Mouse (Mus musculus) T-cell, adult 2 months (primary cell): ENCODE data around the gene Clcn3.

Source experiments
- DNase-seq: peaks from one replicate; pipeline ENCODE4 v3.0.0; 2022; ENCODE audit warnings: low spot score

Gene Clcn3

DNA sequence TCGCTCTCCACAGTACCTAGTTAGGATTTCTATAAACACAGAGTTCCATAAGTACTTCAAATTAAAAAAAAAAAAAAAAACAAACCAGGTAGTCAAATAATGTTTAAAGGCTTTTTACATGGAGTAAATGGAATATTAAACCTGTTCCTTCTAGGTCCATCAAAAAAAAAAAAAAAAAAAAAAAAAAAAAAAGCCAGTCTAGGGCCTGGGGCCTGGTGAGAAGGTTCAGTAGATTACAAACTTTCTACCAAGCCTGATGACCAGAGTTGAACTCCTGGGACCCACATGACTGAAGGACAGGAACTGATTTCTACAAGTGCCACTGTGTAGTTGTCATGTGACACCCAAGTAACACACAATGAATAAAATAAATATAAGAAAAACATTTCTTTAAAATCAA lies 31.3 kb downstream of the Clcn3 start:
- no peak for DNase-seq

DNA sequence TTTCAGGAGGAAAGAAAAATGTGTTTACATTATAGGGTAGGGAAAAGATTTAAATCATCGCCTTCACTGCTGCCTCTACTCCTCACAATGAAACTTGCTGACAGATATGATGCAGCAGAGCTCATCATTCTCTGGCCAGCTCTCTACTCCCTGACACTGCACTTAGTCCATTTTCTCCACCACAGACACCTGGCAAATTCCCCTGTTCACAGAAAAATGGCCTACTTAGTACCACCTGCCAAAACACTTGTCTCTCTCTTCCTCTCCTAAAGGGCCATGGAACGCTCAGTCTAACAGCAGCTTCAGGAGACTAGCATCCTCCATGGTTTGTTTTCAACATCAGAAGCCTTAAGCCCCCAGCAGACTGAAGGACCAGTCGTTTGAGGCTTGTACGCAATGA lies 31.8 kb downstream of the Clcn3 start:
- DNase-seq, result no peak

DNA sequence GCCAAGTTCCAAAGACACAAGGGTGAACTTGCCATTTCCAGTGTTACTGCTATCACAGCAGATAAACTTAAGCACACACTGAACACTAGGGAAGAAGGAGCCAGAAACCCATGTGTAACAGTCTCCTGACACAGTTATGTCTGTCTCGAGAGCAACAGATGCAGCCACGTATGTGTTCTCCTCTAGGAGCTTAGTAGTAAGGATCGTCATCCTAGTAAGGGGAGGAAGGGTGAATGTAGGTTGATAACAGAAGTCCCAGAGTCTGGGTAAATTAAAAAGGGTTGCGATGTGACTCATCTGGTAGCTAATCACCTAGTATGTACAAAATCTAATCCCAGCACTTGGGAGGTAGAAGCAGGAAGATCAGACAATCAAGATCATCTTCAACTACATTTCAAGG lies 33.2 kb downstream of the Clcn3 start:
- no peak for DNase-seq

DNA sequence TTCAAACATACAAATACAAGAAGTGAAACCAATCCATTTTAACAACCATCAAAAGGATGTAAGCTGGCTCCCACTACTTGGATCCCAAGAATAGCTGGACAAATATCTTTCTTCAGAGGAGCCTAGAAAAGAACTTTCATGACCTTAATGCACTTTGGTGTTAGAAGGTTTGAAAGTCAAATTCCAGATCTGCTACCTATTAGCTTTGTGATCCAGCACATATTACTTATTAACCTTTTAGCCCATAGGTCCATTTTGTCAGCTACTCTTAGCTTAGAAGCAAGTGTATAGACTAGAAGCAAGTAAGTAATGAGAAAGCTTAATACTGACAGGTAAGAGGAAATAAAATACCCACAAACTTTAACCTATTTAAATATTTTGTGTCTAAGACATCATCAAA lies 35.6 kb downstream of the Clcn3 start:
- DNase-seq, result no peak

DNA sequence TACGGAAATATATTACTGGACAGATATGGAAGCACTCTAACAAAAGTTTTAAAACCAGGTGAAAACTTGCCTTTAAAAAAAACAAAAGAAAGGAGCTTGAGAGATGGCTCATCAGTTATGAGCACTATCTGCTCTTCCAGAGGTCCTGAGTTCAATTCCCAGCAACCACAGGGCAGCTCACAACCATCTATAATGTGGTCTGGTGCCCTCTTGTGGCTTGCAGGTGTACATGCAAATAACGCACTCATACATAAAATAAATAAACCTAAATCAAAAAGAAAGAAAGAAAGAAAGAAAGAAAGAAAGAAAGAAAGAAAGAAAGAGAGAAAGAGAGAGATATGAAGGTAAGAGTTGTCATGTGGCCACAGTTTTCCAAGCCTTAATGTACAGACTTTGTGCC lies 40.2 kb downstream of the Clcn3 start:
- DNase-seq, result no peak

DNA sequence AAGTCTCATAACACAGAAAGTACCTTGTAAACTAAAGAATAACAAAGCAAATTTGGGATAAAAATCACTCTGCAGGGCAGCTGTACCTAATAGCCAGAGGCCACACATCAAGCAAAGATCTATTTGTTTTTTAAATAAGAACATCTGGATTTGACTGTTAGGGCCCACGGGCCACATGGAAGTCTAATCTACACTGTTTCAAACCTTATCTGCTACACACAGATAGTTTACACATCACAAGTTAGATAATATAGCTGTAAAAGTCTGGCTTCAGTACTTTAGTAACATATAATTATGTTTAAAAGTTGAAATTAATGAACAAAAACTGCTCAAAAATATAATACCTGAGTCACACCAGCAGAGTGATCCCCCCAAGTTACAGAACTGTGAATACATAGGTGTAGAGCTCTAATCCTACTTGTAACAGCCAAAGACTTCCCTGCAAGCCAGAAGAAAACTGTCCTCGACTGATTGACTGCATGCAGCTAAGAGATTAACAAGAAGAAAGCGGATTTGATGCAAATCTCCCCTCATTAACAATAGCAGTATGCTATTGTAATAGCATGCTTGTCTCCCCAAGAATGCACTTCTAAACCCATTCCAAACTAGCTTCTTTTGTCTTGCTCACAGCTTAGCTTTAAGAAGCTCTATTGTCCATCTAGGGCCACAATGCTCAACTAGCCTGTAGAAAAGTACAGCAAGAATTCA lies 44.2 kb downstream of the Clcn3 start:
- no peak for DNase-seq

DNA sequence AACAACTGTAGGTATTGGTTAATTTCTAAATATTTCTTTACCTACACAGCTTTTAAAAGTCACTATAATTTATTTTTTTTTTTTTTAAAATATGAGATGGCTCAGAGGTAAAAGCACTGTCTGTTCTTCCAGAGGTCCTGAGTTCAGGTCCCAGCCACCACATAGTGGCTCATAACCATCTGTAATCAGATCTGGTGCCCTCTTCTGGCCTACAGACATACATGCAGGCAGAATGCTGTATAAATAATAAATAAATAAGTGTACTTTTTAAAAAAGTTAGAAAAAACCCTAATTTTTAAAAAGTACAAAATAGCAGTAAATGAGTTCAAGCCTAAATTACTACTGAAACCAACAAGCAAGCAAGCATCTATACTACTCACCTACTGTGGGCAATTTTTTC lies 49.5 kb downstream of the Clcn3 start:
- DNase-seq, result no peak

DNA sequence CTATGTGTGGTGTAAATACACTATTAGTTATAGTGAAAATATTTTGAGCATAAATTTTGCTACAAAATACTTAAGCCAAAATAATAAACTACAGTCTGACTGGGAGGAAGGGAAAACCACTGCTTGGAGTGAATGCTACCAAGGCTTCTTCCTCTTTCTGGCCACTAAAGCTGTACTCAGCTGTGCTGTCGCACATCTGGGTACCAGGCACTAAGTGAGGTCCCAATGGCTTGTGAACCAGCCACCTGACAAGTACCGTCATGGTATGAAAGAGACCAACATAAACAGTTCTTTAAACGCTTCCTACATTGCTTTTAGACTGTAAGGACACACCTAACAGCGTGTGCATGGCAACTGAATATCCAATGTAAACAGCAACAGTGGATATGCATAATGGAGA lies 62.9 kb downstream of the Clcn3 start:
- no peak for DNase-seq

DNA sequence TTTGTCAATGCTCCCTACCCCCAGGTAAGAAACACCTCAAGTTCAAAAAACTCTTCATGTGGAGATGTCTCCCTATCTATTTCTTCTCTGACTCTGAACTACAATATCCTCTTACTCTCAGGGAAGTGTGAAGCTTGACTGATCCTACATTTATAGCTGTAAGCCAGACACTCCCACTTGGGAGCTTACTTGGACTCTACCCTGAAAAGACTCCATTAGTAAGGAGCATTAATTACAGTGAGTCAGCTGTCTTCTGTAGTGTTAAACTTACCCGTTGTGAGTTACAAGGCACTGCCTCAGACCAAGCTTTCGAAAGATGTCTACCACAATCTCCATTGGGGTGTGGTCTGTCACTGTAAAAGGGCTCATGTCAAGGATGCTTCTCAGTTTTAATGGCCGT lies 64.0 kb downstream of the Clcn3 start:
- DNase-seq, result no peak

DNA sequence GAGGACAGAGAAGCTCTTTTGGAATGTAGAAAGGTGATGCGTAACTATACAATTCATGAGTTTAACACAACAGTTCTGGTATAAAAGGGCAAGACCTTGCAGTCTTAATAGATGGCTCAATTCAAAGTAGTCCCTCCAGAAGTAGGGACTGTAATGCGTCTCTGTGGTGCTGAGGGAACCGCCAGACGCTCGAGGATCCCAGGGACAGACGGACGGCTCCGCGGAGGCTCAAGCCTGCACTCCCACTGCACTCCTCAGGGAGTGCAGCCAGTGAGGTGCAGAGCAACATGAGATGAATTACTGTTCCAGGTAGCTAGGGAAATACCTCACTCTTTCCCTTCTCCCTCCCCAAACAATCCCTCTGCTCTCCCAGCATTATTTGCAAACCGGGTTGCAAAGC lies 70.5 kb downstream of the Clcn3 start:
- DNase-seq, result no peak

DNA sequence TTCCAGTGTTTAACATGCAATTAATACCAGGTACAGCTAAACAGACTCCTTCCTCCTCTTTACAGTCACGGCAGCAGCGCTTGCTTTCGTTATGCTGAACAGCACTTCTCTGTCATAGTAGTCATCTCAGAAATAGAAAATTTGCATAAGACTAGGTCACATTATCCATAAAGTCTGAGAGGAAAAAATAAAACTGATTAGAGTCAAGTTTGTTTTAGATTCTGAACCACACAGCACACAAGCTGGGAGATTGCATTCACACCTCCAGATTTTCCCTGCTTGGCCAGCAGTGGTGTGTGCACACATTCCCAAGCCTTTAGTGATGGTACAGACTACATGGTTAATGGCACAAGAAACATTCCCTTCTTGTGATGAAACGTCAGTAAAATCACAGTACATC lies 71.0 kb downstream of the Clcn3 start:
- DNase-seq, result no peak

DNA sequence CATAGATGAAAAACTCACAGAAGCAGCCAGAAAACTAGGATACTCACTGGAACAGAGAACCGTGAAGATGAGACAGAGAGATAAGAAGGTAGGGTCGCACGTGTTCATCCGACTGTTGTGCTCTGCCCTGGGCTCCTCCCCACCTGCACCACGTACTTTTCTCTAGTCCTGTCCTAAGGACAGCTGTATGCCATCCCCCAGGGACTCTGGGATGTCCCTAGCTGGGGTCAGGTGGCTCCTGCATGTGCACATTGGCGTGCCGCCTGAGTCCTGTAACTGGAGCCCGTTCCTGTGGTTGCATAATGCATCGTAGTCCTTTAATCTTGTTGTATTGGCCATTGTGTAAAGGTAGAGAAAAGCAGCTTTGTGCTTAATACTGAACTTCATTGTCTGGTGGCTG lies 83.0 kb downstream of the Clcn3 start:
- DNase-seq, result no peak

DNA sequence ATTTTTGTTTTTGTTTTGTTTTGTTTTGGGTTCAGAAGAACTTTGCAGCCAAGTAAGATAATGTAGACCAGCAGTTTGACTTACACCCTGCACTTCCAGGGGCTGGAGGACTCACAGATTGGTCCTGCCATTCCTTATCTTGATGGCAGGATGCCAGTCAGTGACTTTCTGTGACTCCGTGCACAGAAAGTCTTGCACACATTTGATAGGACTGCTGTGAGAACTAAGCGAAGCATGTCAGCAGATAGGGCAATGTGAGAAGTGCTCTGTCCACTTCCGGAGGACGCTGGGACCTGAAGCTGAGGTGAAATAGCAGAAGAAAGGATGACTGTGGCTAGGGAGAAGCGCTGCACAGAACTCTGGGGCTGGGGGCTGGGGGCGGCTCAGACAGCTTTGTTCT lies 87.2 kb downstream of the Clcn3 start:
- DNase-seq, result no peak

DNA sequence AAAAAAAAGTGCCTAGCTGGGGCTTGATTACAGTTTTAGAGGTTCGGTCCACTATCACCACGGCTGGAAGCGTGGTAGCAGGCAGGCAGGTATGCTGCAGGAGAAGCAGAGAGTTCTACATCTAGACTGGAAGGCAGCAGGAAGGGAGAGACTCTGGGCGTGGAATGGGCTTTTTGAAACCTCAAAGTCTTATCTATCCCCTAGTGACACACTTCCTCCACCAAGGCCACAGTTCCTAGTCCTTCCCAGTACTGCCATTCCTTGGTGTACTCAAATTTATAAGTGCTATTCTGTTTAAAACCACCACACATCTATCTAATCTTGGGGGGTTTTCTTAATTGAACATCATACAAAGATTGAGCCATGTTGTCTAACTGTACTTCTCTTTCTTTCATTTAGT lies 91.3 kb downstream of the Clcn3 start:
- no peak for DNase-seq

DNA sequence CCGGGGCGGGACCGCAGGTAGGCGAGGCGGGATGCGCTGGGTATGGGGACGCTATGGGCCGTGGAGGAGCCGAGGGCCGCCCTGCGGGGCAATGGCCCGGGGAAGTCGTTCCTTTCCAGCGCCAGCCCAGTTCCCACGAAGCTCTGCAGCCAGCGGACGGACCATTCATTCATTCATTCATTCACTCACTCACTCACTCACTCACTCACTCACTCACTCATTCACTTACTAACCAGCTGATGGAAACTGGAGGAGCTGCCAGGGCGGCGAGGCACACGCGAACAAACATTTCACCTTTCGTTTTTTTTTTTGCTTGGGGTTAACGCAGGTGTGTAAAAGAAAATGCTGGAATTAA lies 92.6 kb downstream of the Clcn3 start:
- no peak for DNase-seq

DNA sequence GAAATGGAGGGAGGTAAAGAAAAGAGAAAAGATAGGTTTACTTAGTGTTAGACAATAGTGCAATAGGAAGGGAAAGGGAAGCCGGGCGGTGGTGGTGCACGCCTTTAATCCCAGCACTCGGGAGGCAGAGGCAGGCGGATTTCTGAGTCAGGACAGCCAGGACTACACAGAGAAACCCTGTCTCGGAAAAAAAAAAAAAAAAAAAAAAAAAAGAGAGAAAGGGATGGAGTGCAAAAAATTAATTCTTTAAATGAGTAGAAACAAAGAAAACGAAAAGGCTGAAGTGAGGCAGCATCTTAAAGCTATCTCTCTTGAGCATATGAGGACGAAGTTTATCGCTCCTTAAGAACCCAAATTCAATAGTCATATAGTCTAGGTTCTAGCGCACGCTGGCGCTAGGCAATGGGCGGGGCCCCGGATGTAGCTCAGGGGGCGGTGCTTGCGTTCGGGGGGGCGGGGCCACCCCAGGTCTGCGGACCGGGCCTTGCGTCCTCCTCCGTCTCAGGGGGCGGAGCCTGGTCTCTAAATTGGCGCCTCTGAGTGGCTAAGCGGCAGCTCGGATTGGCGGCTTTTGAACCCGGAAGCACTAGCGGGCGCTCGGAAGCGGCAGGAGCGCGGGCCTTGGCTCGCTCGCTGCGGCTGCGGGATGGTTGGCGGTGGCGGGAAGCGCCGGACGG lies 93.1 kb downstream of the Clcn3 start, which contains the start of gene Hpf1:
TSS of gene Hpf1 (plus strand) at position 576 of the 677 bp plus-strand sequence.
- DNase-seq, result peak; percentile 95

DNA sequence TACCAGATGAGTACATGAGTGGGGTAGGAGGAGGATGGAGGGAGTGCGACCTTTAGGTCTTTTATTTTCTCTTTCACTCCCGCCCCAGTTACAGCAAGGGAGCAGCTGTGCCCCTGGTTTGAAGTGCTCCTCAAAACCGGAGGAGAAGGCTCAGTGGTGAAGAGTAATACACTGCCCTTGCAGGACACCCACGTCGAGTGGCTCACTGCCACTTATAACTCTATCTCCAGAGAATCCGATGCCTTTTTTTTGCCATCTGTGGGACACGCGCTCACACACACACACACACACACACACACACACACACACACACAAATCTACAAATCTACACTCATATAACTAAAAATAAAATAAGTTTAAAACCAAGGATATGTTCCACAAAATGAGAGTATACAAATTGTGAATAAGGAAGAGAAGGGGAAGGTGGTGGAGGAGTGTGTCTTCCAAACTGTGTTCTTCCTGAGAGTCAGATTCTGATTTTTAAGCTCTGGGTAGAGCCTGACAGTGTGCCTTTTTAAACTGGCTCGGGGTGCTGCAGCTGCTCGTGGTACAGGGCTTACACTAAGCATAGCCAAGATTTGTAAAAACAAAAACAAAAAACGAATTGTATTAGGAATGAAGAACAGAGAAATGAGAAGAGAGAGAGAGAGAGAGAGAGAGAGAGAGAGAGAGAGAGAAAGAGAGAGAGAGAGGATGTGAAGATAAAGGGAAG lies 93.8 kb downstream of the Clcn3 start:
- no peak for DNase-seq

DNA sequence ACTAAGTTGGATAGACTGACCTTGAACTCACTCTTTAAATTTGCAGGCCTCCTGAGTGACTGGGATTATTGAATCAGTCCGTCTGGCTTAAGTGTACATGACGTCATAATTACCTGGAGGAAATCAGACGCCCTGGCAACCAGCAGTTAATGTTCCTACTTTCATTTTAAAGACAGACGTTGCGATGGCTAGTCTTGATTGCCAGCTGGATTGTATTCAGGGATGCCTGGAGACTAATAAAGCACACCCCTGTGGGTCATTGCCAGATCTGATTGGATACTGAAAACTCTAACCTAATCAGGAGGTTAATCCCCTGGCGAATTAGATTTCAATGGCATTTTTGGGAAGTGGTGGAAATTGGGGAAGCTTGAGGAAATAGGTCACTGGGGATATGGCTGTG lies 96.4 kb downstream of the Clcn3 start:
- DNase-seq, result no peak

DNA sequence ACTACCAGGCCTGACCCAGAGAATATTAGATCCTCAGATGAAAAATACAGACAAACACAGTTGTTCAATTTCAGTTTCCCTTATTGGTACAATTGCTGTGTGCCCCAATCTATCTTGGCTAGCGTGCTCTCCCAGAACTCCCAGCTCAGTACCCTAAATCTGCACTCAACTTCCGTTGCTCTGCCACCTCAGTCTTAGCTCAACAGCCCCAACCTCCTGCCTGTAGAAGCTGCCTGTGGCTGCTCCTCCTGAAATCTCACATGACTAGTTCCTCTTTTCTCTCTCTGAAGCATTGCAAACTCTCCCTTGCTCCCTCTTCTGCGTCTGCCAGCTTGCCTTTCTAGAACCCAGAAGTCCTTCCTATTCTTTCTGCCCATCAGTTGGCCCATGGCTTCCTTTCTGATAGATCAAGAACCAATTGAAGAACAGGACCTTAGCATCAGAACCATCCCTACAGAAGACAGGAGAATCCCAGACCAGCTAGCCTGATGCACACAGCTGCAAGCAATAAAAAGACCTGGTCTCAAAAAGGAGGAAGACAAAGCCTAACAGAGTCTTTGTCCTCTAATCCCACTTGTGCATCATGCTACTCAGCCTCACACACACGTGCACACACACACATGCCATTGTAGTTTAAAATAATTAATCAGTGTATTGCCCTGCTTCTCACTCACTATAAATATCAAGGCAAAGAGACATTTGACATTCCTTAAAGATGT lies 99.5 kb downstream of the Clcn3 start:
- no peak for DNase-seq

DNA sequence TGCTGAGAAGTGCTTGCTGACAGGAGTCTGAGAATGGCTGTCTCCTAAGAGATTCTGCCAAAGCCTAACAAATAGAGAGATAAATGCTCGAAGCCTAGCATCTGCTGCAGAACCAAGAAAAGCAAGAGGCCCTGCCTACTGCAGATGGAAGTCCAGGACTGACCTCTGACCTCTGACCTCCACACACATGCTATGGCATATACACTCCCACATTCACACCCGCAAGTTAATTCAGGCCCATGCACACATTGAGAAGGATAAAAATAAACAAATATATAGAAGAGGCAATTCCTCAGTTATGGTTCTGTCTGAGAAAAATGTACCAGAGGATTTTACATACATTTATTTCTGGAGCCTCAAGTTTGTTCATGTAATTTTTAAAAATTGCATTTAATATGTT lies 104.5 kb downstream of the Clcn3 start:
- no peak for DNase-seq

DNA sequence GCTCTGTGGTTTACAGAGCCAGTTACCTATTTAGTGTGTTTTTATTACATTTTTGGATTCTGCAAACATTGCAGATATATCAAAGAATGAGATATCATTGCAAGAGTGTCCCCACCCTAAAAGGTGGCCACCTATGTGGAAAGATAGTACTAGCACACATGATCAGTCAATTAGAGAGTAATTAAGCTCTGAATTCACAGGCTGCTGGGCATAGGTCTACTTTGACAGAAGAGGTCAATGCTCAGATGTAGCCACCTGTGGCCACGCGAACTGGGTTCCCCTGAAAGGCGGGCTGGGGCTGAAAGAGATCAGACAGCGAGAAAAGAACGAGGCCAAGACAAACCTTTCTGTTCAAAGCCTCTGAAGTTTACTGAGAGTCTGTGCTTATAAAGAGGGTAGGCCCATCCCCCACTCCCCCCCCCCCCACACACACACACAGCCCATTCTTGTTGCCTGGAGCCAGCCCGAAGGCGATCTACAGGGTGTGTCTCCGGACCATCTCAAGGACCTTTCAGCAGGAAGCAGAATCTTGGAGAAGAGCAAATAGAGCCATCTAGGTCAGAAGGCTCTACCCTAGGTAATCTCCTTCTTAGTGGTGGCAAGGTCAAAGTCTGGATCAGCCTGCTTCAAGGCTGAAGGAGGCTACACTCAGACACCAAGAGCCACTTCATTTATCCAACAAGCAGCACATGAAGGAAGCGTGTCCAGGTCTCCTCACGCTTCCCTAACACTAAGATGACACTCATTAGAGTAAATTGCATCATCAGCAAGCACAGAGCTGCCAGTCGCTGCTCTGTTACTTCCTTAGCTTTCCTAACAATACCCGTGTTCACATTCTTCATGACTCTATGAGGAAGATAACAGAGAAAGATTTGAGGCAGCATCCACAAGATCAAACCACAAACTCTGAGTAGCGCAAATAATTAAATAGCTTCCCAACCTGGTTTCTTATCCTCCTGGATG lies 112.6 kb downstream of the Clcn3 start:
- no peak for DNase-seq

DNA sequence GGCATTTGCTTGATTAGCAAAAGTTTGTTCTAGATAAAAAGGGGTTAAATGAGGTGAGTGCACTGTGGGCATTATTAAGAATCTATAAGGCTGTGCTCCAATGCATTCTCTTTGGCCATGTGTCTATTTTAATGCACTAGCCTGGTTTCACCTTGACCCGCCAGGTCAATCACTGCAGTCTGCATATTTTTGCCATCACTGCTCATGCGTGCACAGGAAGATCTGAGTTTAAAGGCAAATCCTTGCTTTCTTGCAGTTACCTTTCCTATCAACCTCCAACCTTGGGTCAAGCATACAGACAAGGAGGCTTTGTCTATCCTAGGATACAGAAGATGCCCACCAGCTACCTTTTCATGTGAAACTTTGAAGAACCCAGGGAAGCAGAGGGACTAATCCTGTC lies 113.3 kb downstream of the Clcn3 start:
- no peak for DNase-seq
